Mouse (Mus musculus) T-helper 2 cell (primary cell): ENCODE results near the gene Dtx3l.
"Not testable (repeated sequence)": the region's sequence is repeated elsewhere in the genome, so short reads cannot be mapped to it uniquely, and the experiment has no call there.

Experiments
- in situ Hi-C: fragments of 300-600 bp; cut with MboI, MseI; formaldehyde crosslinking; loops from one replicate; pipeline ENCODE4 v1.15.1; 2025; ENCODE audit warnings: high pct_unique_total_duplicates

Gene Dtx3l

DNA sequence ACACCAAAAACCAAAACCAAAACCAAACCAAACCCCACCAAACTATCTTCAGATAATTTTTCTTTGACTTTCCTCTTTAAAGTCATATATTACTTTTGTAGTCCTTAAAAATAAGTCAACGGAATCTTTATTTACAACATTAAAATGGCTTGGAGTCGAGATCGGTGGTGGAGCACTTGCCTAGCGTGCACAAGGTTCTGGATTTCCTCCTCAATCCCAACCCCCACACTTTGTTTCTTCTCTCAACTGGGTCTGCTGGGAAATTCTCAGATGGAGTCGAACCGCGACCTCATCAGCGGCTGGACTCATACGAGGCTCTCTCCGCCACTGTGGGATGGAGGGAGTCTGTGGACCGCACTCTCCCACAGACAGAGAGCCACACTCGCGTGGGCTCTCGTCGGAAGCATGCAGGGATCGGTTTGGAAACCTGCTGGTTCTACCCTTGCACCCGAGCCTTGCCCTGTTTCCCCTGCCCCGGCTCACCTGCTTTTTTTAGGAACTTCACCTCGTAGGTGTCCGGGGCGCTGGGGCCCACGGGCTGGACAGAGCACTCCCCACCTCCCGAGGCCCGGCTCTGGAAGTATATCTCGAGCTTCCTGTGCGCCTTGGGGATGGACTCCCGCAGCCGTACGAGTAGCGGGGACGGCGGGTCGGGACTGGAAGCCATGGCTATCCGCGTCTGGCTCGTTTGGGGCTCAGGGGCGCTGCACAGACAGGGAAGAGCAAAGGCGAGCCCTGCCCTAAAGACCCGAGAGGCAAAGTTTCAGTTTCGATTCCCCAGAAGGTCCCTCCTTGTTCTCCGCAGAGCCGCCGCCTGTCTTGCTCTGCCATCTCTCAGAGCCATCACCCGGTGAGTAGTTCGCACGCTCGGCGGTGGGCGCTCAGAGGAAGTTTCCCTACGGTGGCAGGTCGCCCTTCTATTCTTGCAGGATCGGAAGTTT lies at the start of gene Dtx3l, which contains the start of gene Parp9:
Gene Dtx3l, minus strand, starts transcription at position 941 of the 941 bp plus-strand sequence.
Gene Parp9, plus strand, starts transcription at position 260 of the 941 bp plus-strand sequence.
- in situ Hi-C loops: loop anchor here (10.0 to 25.0 kb wide), 2 partner anchors 64 to 1251 kb away; partner anchors contain the start of genes Ccdc14 and Parp14

DNA sequence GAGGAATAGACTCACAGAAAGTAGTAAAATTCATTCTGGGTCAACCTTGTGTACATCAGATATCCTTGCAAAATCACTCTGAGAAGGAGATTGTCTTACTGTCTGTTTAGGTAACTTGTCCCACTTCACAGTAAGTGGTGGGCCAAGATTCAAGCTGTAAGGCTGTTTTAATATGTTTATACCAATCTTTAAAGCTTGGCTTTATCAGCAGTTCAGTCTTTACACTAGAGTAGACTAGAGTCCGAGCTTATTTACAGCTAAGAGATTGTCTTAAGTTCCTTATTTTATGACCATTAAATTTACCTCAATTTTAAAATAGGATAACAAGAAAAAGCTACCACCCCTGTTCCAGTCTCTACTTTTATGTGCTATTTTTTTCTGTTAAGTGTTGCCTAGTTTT lies 49.0 kb upstream of the Dtx3l start:
- in situ Hi-C loops: loop anchor here (5.0 to 25.0 kb wide), 2 partner anchors 84 to 1874 kb away; partner anchors contain the start of genes Ccdc58, Fam162a, Gm36028 and Lrrc58

DNA sequence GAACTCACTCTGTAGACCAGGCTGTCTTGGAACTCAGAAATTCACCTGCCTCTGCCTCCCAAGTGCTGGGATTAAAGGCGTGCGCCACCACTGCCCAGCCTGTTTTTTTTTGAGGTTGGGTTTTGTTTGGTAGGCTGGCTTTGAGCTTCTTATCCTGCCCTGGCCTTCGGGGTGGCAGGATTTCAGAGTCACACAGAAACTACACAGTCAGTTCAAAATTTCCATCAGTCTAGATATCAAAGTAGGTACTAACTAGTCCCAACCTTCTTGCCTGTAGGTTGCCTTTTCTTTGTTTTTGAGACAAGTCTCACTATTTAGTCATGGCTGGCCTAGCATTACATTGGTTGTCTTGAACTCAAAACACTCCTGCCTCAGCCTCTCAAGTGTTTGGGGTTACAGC lies 45.5 kb upstream of the Dtx3l start:
- in situ Hi-C loops: loop anchor here (25.0 kb wide), 1 partner anchor 1878 kb away; the partner anchor contains the start of genes Gm36028 and Lrrc58

DNA sequence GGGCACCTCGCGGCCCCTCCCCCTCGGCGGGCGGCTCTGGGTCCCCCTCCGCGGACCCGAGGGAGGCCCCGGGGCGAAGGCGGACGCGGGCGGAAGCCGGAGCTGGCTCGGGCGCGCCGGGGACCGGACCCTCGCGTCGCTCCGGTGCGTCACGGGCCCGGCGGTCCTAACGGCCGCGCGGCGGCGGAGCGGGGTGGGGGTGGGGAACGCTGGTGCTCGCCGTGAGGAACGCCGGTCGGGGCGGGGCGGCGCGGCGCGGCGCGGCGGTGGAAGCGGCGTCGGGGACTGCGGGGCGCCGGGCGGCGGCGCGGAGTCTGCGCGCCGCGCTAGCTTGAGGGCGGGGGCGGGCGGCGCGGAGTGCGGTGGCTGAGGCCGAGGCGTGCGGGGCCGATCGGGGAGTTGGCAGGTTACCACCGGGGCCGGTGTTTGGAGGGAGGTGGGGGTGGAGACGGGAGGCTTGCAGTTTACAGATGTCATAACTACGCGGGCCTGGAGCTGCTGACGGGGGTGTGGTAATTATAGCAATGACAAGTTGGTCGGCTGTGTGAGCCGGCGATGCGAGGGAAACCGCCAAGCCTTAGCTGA lies 44.7 kb upstream of the Dtx3l start:
- in situ Hi-C loops: loop anchor here (25.0 kb wide), 1 partner anchor 1879 kb away; the partner anchor contains the start of genes Gm36028 and Lrrc58

DNA sequence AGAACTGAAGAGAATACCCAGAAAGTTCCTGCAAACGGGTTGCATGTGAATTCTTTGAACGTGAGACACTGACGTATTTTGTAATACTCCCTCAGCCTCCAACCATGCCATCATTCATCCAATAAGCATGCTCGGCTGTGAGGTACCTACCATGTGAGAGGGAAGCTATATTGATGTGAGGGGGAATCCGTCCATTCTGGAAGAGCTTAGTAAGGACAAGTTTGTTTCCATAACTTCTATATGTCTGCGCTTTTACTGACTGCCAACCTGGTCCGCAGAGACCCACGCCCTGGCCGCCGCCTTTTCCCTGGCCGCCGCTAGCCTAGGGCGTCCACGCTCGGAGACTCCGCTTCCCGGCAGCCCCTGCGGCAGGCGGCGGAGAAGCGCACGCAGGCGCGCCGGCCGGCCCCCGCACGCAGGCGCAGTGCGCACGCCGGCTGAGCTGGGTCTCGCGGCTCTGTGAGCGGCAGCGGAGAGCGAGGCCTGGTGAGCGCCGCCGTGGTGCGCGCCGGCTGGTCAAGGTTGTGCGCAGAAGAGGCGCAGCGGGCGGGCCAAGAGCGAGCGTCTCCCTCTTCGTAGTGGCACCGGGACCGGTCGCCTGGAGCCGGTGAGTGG lies 44.1 kb upstream of the Dtx3l start:
- in situ Hi-C loops: loop anchor here (25.0 kb wide), 1 partner anchor 1879 kb away; the partner anchor contains the start of genes Gm36028 and Lrrc58

DNA sequence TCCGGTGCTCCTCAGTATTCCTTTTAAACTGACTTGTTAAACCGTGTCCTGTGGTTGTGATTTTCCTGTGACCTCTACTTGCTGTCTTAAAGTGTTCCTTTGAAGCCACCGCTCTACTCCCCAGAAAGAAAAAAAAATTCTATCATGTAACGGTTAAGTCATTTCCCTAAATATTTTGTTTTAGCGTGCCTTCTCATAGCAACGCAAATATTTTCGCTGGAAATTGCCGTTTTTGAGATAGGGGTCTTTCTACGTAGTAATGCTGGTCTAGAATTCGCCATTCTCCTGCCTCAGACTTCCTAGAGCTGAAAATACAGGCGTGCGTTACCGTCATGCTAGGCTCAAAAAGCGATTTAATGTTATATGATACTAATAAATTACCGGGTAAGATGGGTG lies 43.6 kb upstream of the Dtx3l start:
- in situ Hi-C loops: loop anchor here (25.0 kb wide), 1 partner anchor 1880 kb away; the partner anchor contains the start of genes Gm36028 and Lrrc58

DNA sequence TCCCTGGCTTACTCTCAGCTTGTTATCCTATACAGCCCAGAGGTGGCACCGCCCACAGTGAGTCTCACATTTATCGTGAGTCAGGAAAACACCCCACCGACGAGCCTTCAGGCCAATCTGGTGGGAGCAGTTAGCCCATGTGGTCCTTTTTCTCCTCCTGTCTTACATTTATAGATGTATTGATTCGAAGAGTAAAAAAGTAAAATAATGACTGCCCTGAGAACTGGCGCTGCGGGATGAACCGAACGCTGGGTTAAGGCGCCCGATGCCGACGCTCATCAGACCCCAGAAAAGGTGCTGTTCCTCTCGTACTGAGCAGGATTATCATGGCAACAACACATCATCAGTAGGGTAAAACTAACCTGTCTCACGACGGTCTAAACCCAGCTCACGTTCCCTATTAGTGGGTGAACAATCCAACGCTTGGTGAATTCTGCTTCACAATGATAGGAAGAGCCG lies 42.4 kb upstream of the Dtx3l start:
- in situ Hi-C loops: loop anchor here (25.0 kb wide), 1 partner anchor 1881 kb away; the partner anchor contains the start of genes Gm36028 and Lrrc58

DNA sequence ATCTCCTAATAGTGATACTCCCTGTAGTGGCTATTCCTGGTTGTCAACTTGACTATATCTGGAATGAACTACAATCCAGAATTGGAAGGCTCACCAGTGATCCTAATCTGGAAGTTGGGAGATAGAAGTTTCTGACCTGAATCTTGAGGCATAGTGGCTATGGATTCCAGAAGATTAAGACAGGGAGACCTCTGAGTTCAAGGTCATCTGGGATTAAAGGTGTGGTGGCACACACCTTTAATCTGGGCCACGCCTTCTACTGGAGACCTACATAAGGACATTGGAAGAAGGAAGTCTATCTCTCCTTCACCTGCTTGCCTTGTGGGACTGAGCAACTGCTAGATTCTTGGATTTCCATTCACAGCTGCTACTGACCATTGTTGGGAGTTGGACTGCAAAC lies 39.5 kb upstream of the Dtx3l start, which contains the start of gene Kpna1:
Gene Kpna1, plus strand, starts transcription at position 301 of the 400 bp plus-strand sequence.
- in situ Hi-C loops: loop anchor here (25.0 kb wide), 1 partner anchor 1884 kb away; the partner anchor contains the start of genes Gm36028 and Lrrc58

DNA sequence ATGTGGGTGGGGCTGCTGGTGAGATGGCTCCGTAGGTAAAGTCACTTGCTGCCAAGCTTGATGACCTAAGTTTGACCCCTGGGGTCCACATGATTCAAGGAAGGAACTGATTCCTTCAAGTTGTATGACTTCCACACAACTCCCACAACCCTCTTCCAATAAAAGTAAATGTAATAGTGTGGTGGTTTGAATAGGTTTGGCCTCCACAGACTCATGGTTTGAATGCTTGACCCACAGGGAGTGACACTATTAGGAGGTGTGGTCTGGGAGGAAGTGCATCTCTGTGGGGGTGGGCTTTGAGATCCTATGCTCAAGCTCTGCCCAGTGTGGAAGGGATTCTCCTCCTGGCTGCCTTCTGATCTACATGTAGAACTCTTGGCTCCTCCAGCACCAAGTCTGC lies 35.1 kb upstream of the Dtx3l start:
- in situ Hi-C loops: no loop called here

DNA sequence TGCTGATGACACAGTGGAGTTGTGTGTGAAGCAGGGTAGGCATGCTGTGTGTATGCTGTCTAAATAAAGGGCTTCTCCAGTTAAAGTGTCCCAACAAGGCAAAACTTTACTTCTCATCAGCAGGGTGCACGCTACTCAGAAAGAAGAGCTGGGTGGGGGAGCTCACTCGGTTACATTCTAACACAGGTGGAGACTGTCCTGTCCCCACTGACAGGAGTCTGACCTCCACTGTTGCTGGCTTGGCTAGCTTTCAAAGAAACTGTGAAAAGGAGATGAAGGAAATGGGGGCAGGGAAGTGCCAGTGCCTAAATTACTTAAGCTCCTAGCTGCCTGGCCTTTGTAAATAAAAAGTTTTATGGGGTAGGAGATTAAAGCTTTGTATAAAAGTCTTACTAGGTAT lies 29.2 kb upstream of the Dtx3l start:
- in situ Hi-C loops: no loop called here

DNA sequence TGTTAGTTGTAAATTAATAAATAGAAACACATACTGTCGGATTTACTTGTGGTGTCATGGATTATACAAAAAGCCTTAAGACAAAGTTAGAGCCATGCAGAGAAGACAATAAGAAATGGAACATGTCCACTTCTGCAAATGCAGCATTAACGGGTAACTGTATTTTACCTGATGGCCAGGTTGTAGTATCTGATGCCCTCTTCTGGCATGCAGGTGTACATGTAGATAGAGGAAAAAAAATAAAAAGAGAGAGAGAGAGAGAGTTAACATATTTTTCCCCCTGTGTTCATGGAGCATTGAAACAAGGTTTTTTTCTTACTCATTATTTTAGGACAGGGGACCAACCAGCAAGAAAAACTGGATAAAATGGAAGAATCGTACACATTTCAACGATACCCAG lies 28.4 kb upstream of the Dtx3l start:
- in situ Hi-C loops: no loop called here

DNA sequence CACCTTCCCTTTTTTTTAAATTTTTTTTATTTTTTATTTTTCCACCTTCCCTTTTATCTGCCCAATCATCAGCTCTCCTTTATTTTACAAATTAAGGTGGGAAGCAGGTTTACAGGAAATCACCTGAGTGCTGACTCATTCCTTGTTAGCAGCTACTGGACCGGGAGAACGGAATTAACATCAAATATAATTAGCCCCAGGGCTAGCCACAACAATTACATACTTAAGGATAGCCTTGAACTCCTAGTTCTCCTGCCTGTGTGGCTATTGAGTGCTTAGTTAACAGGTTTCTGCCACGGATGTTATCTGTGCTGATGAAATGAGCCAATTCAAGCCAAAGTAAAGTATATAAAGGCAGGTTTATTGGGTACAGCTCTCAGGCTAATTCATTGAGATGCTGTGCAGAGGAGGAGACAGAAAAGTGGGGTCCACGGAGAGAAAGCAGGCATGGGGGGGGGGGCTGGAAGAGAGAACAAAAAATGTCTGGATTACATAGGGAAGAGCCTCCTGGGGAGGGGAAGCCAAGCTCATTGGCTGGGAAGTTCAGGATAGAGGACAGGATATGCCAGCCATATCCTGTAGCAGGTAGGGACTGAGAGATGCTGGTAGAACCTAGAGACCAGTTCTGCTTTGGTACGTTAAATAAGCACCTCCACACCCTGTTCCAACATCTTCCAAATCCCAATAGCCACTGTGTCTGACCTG lies 27.6 kb upstream of the Dtx3l start:
- in situ Hi-C loops: no loop called here

DNA sequence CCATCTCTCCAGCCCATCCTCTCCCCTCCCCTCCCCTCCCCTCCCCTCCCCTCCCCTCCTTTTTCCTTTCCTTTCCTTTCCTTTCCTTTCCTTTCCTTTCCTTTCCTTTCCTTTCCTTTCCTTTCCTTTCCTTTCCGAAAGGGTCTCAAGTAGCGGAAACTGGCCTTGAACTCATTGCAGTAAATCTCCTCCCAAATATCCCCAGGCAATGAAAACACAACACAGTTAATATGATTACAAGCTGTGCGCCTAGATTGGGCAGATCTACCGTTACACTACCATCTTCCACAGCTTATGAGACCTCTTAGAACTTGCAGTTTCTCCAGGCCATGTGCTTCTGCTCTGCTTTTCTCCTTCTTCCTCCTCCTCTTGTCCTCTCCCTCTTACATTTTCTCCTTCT lies 27.0 kb upstream of the Dtx3l start:
- in situ Hi-C loops: not testable (repeated sequence)

DNA sequence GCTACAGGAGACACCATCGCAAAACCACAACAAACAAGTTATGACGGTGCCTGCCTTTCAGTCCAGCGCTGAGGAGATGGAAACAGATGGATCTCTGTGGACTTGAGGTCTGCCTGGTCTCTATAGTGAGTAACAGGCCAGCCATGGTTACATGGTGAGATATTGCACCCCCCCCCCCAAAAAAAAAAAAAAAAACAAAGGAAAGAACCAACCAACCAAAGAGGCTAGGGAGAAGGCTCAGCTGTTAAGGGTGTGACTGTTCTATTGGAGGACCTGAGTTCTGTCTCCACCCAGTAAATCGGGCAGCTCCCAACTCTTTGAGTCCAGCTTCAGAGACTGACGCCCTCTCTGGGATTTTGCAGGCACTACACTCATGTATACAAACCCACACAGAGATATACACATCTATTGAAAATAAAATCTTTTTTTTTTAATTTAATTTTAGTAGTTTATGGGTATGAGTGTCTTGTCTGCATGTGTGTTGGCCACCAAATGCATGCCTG lies 13.7 kb upstream of the Dtx3l start:
- in situ Hi-C loops: no loop called here

DNA sequence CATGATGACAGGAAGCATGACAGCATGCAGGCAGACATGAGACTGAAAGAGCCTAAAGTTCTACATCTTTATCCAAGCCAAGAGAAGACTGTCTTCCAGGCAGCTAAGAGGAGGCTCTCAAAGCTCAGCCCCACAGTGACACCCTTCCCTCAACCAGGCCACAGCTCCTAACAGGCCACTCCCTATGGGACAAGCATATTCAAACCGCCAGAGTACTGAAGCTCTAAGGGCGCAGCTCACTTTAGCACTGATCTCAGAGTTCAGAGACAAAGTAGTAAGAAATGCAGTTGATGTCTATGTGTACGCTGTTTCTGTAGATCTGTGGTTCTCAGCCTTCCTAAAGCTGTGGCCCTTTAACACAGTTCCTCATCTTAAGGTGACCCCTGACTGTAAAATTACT lies 12.3 kb upstream of the Dtx3l start:
- in situ Hi-C loops: no loop called here

DNA sequence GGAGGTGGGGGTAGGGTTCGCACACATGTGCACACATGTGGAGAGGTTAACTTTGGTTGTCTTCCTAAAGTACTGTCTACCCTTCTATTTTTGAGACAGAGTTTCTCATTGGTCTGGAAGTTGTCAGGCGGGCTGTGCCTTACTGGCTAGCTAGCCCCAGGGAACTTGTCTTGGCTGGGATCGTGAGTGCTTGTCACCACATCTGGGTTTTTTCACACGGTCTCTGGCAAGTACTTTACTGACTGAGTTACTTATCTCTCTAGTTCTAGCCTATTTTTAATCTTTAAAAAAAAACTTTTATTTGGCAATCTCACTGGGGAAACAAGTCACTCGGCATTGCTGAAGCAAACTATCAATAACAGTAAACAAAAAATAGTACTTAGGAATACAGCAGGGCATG lies 10.3 kb upstream of the Dtx3l start:
- in situ Hi-C loops: loop anchor here (25.0 kb wide), 1 partner anchor 1262 kb away; the partner anchor contains the start of gene Ccdc14

DNA sequence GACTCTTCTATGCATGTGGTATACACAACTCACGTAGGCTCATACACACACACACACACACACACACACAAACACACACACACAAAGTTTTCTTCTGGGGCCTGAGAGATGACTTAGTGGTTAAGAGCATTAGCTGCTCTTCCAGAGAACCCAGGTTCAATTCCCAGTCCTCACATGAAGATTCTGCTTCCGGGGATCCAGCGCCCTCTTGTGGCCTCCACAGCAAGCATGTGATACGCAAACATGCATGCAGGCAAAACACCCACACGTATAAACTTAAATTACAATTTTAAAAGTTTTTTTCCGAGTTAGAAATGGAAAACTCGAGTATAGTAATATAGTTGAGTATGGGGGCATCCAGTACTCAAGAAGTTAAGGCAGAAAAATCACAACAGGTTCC lies 2.4 kb upstream of the Dtx3l start:
- in situ Hi-C loops: loop anchor here (25.0 kb wide), 1 partner anchor 1254 kb away; the partner anchor contains the start of gene Ccdc14

DNA sequence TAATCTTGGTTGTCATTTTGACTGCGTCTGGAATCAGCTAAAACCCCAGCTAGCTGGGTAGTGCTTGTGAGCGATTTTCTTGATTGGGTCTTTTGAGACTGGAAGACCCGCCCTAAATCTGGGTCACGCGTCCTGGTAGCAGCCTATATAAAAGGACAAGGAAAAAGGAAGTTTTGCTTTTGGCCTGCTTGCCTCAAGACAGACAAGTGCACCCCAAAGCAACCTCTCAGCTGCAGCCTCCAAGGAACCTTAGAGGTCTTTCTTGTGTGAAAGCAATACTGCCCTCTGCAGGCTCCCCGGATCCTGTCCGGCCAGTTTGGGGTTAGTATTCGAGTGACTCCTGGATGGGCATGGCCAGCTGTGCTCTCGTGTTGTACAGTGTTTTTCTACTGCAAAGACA lies 739 bp upstream of the Dtx3l start:
- in situ Hi-C loops: loop anchor here (10.0 to 25.0 kb wide), 2 partner anchors 65 to 1252 kb away; partner anchors contain the start of genes Ccdc14 and Parp14

DNA sequence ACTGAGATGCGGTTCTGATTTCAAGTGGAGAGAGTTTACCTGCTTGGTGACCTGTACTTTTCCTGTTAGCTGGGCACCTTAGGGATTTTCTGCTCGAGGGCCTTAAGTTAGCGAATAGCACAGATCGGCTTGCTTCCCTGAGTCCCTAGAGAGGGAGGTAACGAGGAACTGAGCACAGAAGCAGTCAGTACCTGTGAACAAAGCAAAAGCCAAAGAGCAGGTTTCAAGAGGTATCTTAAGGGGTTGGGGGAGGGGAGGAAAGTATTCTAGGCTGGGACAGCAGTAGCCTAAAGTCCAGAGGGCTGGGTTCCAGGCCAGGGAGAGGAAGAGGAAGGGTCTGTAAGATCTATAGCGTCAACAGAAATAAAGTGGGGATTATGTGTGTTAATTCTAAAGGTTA lies 310 bp upstream of the Dtx3l start:
- in situ Hi-C loops: loop anchor here (10.0 to 25.0 kb wide), 2 partner anchors 64 to 1252 kb away; partner anchors contain the start of genes Ccdc14 and Parp14

DNA sequence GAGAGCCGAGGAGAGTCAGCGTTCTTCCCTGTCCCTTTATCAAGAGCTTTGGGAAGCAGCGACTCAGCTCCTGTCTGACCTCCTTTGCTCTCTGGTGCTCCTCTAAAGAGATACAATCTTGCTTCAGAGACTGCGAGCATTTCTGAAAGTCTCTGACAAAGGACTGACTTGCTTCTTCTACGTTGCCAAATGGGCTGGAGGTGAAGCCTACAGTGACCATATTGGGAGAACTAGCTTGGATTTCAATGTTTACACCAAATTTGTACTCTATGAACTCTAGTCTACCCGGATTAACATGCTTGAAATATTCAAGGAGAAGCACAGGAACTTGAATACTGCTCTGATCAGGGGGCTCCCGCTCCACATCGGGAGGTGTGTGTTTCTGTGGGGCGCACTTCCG lies 5.8 kb downstream of the Dtx3l start:
- in situ Hi-C loops: loop anchor here (10.0 to 25.0 kb wide), 2 partner anchors 58 to 1246 kb away; partner anchors contain the start of genes Ccdc14 and Parp14
